Mouse (Mus musculus) left cerebral cortex, adult 18-20 months (tissue): Measurements from ENCODE around the gene Wwc1. TPM values are rescaled to one million over a fixed set of nuclear protein-coding genes. Genes with fewer than 3 reads are reported as not detected.
A peak's percentile ranks its signal among the peaks of the same experiment; 100 is the strongest.

Experiments used
- DNase-seq, 2 experiments: peaks; one replicate each; pipeline ENCODE4 v3.0.0; 2021 to 2022; ENCODE audit warnings: low spot score in 2 of 2, mixed read lengths in 1 of 2
- total RNA-seq, 2 experiments: library from RNA; stranded (reverse); gene quantifications; 2 replicates each; pipeline ENCODE4 v1.2.3; 2021

Wwc1 gene
- total RNA-seq, 2 experiments from 2014 or later, result 118 to 119 TPM

GRCm38 (mm10) chr11:35935645-35936044 lies 44.7 kb downstream of the Wwc1 start:
- DNase-seq, result no peak

- DNase-seq, result no peak
Observed at GRCm38 (mm10) chr11:35935133-35935532, 45.2 kb downstream of the Wwc1 start.

- no peak for DNase-seq
Observed at GRCm38 (mm10) chr11:35933402-35934085, 46.8 kb downstream of the Wwc1 start.

GRCm38 (mm10) chr11:35932121-35932885 lies 48.0 kb downstream of the Wwc1 start:
- no peak for DNase-seq

GRCm38 (mm10) chr11:35930511-35931060 lies 49.7 kb downstream of the Wwc1 start:
- DNase-seq, result peak in 1 of 2 experiments; percentile 33

GRCm38 (mm10) chr11:35928453-35928852 lies 51.9 kb downstream of the Wwc1 start:
- no peak for DNase-seq

- peak; percentile 58 to 69 for DNase-seq
Observed at GRCm38 (mm10) chr11:35927309-35927708, 53.0 kb downstream of the Wwc1 start.

- DNase-seq, result no peak
Observed at GRCm38 (mm10) chr11:35925592-35925991, 54.7 kb downstream of the Wwc1 start.

GRCm38 (mm10) chr11:35922205-35922873 lies 58.0 kb downstream of the Wwc1 start:
- DNase-seq, result no peak

- DNase-seq, result no peak
Observed at GRCm38 (mm10) chr11:35920776-35921175, 59.6 kb downstream of the Wwc1 start.

GRCm38 (mm10) chr11:35919856-35920503 lies 60.3 kb downstream of the Wwc1 start:
- DNase-seq, result peak in 1 of 2 experiments; percentile 25

- no peak for DNase-seq
Observed at GRCm38 (mm10) chr11:35919383-35919782, 60.9 kb downstream of the Wwc1 start.

- DNase-seq, result no peak
Observed at GRCm38 (mm10) chr11:35916466-35917185, 63.7 kb downstream of the Wwc1 start.

- DNase-seq, result no peak
Observed at GRCm38 (mm10) chr11:35915546-35915945, 64.8 kb downstream of the Wwc1 start.

- DNase-seq, result no peak
Observed at GRCm38 (mm10) chr11:35913418-35914044, 66.8 kb downstream of the Wwc1 start.

GRCm38 (mm10) chr11:35904955-35905550 lies 75.3 kb downstream of the Wwc1 start:
- no peak for DNase-seq

- DNase-seq, result peak; percentile 25 to 60
Observed at GRCm38 (mm10) chr11:35903079-35903478, 77.2 kb downstream of the Wwc1 start.

- no peak for DNase-seq
Observed at GRCm38 (mm10) chr11:35899946-35900345, 80.4 kb downstream of the Wwc1 start.

- no peak for DNase-seq
Observed at GRCm38 (mm10) chr11:35893454-35893853, 86.9 kb downstream of the Wwc1 start.

- peak; percentile 19 to 42 for DNase-seq
Observed at GRCm38 (mm10) chr11:35893018-35893421, 87.3 kb downstream of the Wwc1 start.
